Mouse (Mus musculus): ENCODE results near the gene Pum1. TPM values are rescaled to one million over a fixed set of nuclear protein-coding genes. Genes with fewer than 3 reads are reported as not detected.
"Not testable (repeated sequence)": the region's sequence is repeated elsewhere in the genome, so short reads cannot be mapped to it uniquely, and the experiment has no call there.

Pum1 gene
- polyA plus RNA-seq, 1 experiment from 2014 or later, result 106 TPM

DNA sequence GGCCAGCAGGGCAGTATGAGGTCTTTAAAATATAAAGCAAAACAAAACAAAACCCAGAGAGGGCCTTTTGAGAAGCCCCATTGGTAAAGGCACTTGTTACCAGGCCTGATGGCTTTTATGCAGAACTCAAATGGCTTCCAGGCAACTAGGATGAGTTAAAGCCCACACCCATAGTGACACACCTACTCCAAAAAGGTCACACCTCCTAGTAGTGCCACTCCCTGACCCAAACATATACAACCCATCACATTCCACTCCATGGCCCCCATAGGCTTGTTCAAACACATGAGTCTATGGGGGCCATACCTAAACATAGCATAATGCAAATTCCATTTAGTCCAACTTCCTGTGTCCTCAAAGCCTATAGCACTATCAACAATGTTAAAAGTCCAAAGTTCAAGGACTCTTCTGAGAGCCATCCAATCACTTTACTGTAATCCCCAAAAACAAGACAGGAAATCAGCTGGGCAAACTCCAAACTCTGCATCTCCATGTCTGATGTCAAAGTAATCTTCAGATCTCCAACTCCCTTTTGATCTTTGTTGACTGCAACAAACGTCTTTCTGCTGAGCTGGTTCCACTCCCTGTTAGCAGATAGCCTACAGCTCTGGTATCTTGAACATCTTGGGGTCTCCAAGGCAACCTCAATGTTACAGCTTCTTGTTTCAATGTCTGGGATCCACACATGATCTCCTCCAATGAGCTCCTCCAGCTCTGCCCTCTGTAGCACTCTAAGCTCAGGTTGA lies 5.1 kb upstream of the Pum1 start:
- Histone ChIP-seq H3K9ac (no peak overlapping the region), H3K9me3 (no peaks in the 10 kb centered on the region), H3K4me2 (replicated peaks) (no peak overlapping the region), H3K27me3 (replicated peaks) (no peaks in the 10 kb centered on the region), H3K4me3 (no peak overlapping the region), H3K4me1 (no peaks in the 10 kb centered on the region), H3K36me3 (no peaks in the 10 kb centered on the region), H3K27ac (no peak overlapping the region)
- 54% methylated on average over 1 of the region's 1 CpGs for WGBS
- ATAC-seq (ENCODE audit: low FRiP score, low read depth), result no peak

DNA sequence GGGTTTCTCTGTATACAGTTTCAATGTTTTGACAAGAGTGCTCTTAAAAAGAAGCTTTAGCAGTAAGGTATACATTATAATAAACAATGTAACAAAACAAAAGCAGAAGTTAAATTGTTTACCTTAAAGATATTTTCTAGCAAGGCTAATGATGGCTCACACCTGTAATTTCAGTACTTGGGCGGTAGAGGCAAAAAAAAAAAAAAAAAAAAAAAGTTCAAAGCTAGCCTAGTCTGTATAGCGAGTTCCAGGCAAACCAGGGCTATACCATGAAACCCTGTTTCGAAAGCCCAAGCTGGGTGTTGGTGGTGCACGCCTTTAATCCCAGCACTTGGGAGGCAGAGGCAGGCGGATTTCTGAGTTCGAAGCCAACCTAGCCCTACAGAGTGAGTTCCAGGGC lies 3.7 kb upstream of the Pum1 start:
- no peak for ATAC-seq (ENCODE audit: low FRiP score, low read depth)
- WGBS, result 94% methylated on average over 6 of the region's 6 CpGs
- Histone ChIP-seq H3K27ac (no peak overlapping the region), H3K4me2 (replicated peaks) (no peak overlapping the region), H3K4me1 (no peaks in the 10 kb centered on the region), H3K9me3 (no peaks in the 10 kb centered on the region), H3K36me3 (no peaks in the 10 kb centered on the region), H3K9ac (no peak overlapping the region), H3K4me3 (no peak overlapping the region), H3K27me3 (replicated peaks) (no peaks in the 10 kb centered on the region)

DNA sequence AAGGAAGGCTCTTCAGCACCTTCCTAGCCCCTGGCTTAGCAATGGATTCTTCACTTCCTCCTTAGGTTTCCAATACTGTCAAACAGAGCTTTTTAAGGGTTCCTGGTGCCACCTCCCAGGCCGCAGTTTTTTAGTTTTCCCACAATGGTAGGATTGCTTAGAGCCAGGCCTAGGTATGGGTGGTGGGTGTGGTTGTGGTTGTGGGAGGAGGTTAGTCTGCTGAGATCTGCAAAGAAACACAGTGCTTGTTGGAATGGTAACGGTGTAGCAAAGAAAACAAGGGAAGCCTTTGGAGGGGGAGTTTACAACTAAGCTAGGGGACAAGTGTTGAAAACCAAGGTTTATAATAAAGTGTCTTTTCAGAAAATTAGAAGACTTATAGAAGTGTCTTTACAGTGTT lies 3.0 kb upstream of the Pum1 start:
- no peak overlapping the region for H3K4me3 ChIP-seq
- no peaks in the 10 kb centered on the region for H3K27me3 ChIP-seq (replicated peaks)
- H3K36me3 ChIP-seq, result no peaks in the 10 kb centered on the region
- no peak for ATAC-seq (ENCODE audit: low FRiP score, low read depth)
- H3K9me3 ChIP-seq, result no peaks in the 10 kb centered on the region
- WGBS, result 79% methylated on average over 2 of the region's 2 CpGs
- H3K27ac ChIP-seq, result no peak overlapping the region
- H3K4me2 ChIP-seq (replicated peaks), result no peak overlapping the region
- H3K4me1 ChIP-seq, result peaks cover 5% of the 10 kb centered on the region
- H3K9ac ChIP-seq, result no peak overlapping the region

DNA sequence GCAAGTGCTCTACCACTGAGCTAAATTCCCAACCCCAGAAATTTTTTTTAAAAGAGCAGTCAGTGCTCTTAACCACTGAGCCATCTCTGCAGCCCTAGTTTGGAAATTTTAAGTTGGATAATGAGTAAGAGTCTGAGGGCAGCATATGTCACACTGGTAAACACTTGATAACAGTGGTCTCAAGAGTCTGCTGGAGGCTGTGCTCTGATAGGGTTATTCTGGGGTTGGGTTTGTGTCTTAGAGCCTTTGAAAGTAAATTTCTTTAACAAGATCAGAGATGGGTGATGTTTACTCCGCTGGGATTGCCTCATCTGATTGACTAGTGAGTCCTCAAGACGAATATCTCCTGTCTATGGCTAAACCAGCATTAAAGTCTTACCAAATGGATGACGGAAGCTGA lies 2.0 kb upstream of the Pum1 start:
- Histone ChIP-seq H3K4me3 (no peak overlapping the region), H3K4me1 (peaks cover 14% of the 10 kb centered on the region), H3K9me3 (no peaks in the 10 kb centered on the region), H3K9ac (no peak overlapping the region), H3K27ac (no peak overlapping the region), H3K36me3 (no peaks in the 10 kb centered on the region), H3K4me2 (replicated peaks) (no peak overlapping the region), H3K27me3 (replicated peaks) (no peaks in the 10 kb centered on the region)
- no peak for ATAC-seq (ENCODE audit: low FRiP score, low read depth)
- 96% methylated on average over 3 of the region's 3 CpGs for WGBS

DNA sequence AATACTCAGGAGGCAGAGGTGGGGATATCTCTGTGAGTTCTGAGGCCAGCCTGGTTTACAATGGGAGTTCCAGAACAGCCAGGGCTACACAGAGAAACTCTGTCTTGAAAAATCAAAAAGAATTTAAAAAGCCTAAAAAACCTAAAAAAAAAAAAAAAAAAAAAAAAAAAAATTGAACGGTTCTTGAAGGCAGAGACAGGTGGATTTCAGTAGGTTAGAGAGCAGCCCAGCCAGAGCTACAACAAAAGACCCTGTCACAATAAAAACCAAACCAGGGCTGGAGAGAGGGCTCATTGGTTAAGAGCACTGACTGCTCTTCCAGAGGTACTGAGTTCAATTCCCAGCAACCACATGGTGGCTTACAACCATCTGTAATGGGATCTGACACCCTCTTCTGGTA lies 816 bp upstream of the Pum1 start:
- H3K4me2 ChIP-seq (replicated peaks); H3K4me3 ChIP-seq: not testable (repeated sequence)
- 95% methylated on average over 1 of the region's 1 CpGs for WGBS

DNA sequence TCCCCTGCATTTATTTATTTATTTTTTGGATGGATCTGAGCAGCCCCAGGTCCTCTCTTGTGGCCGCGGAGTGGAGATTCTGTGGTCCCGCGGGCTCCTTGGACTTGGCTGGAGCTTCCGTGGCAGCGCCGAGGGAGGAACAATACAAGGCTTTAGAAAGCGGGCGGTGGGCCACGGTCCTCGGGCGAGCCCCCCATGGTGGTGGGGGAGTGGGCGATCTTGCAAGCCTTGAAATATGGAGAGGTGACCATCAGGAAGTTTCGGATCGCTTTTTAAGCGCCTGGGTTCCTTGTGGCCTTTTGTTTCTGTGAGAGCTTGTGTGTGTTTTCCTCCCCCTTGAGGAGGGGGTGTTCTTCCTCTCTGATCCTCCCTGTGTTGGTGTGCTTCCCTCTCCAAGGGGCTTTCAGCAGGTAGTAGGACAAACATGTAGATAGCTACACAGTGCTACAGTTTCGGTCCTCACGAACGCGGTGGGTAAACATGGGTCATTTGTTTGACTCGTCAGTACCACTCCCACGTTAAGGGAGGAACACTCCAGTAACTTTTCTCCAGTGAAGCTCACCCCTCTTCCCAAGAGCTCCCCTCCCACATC lies 785 bp downstream of the Pum1 start:
- peak overlapping the region; percentile 81 for H3K4me3 ChIP-seq
- peak overlapping the region; percentile 95 for H3K9ac ChIP-seq
- H3K36me3 ChIP-seq, result peaks cover 1% of the 10 kb centered on the region
- peak; percentile 60; the same call in 1 of the 2 replicates for ATAC-seq (ENCODE audit: low FRiP score, low read depth)
- H3K27me3 ChIP-seq (replicated peaks), result no peaks in the 10 kb centered on the region
- H3K4me1 ChIP-seq, result peaks cover 34% of the 10 kb centered on the region
- H3K4me2 ChIP-seq (replicated peaks), result peak overlapping the region; percentile 76
- WGBS, result under 1% methylated on average over 22 of the region's 22 CpGs
- peak overlapping the region; percentile 90 for H3K27ac ChIP-seq
- no peaks in the 10 kb centered on the region for H3K9me3 ChIP-seq

More for the DNA sequence above, 816 bp upstream of the Pum1 start:
- H3K4me1 ChIP-seq, result peaks cover 19% of the 10 kb centered on the region
- not testable (repeated sequence) for H3K9ac ChIP-seq; H3K27ac ChIP-seq; H3K9me3 ChIP-seq; H3K27me3 ChIP-seq (replicated peaks); H3K36me3 ChIP-seq; ATAC-seq (ENCODE audit: low FRiP score, low read depth)

DNA sequence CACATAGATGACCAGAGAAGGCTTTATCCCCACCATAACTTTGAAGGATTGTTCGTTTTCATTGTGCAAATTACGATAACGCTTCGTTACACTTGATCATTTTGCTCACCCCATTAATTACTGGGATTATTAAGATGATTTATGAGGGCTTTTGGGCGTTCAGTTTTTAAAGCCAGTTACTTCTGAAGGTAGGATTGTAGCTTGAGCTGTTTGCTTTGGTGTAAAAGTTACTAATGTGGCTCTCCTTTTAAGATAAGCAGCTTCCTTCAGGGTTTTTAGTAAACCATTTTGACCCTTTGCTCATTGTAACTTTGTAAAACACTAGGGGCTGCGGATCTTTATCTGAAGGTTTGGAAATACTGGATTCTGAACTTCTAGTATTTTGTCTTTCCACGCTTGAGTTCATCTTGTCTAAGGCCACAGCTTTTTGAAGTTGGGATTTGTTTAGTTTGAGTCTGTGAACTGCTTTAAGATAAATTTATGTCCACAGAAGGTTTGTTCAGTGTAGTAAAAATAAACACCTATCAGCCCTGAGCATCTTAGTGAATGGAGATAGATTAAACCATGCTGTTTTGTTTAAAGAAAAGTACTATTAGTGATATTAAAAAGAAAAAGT lies 1.4 kb downstream of the Pum1 start:
- Histone ChIP-seq H3K27me3 (replicated peaks) (no peaks in the 10 kb centered on the region), H3K9me3 (no peaks in the 10 kb centered on the region), H3K4me3 (peak overlapping the region; percentile 81), H3K9ac (peak overlapping the region; percentile 95), H3K27ac (no peak overlapping the region), H3K4me2 (replicated peaks) (peak overlapping the region; percentile 76), H3K4me1 (peaks cover 37% of the 10 kb centered on the region), H3K36me3 (peaks cover 5% of the 10 kb centered on the region)
- no peak for ATAC-seq (ENCODE audit: low FRiP score, low read depth)
- WGBS, result 7% methylated on average over 7 of the region's 7 CpGs

DNA sequence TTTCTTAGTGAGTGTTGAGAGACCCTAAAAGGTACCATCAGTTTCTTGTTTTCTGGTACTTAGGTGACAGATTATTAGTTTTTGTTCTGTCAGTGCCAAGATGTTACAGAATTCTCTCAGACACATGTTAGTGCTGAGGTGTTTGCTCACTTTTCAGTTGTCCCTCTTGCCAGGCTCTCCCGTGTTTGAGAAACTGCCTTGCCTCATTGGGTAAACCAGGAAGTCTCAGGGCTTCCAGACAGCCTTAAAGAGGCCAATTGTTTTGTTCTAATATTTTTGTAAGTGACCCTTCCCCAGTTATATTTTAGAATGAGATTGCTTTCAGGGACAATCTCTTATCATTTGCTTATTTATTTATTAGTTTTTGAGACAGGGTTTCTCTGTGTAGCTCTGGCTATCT lies 2.1 kb downstream of the Pum1 start:
- H3K4me2 ChIP-seq (replicated peaks), result peak overlapping the region; percentile 76
- H3K36me3 ChIP-seq, result peaks cover 5% of the 10 kb centered on the region
- H3K4me1 ChIP-seq, result peaks cover 37% of the 10 kb centered on the region
- H3K27ac ChIP-seq, result no peak overlapping the region
- peak overlapping the region; percentile 5; the same call in 1 of the 2 replicates for H3K4me3 ChIP-seq
- no peaks in the 10 kb centered on the region for H3K27me3 ChIP-seq (replicated peaks)
- no peak for ATAC-seq (ENCODE audit: low FRiP score, low read depth)
- no peak overlapping the region for H3K9ac ChIP-seq
- WGBS, result 30% methylated on average over 1 of the region's 1 CpGs
- H3K9me3 ChIP-seq, result no peaks in the 10 kb centered on the region

DNA sequence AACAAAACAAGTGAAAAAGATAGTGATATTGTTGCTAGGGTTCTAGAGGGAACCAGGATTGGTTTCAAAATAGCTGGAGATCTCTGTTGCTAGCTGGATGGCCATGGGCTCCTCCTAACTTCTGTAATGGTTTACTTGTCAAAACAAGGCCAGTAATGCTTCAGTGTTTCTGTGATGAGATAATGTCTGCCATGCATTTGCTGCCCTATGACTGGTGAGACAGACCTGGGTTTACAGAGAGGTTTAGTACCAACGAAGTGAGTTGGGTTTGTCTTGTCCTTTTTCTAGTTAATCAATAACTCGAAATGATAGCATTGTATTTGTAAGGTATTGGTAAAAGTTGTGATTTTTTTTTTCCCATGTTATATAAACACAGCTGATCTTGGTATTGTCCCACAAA lies 4.6 kb downstream of the Pum1 start:
- 45% methylated on average over 2 of the region's 2 CpGs for WGBS
- no peak overlapping the region for H3K27ac ChIP-seq
- no peak overlapping the region for H3K9ac ChIP-seq
- H3K27me3 ChIP-seq (replicated peaks), result no peaks in the 10 kb centered on the region
- peaks cover 30% of the 10 kb centered on the region for H3K36me3 ChIP-seq
- no peaks in the 10 kb centered on the region for H3K9me3 ChIP-seq
- no peak overlapping the region for H3K4me3 ChIP-seq
- peaks cover 37% of the 10 kb centered on the region for H3K4me1 ChIP-seq
- no peak for ATAC-seq (ENCODE audit: low FRiP score, low read depth)
- peak overlapping the region; percentile 27; the same call in 1 of the 2 replicates for H3K4me2 ChIP-seq (replicated peaks)

DNA sequence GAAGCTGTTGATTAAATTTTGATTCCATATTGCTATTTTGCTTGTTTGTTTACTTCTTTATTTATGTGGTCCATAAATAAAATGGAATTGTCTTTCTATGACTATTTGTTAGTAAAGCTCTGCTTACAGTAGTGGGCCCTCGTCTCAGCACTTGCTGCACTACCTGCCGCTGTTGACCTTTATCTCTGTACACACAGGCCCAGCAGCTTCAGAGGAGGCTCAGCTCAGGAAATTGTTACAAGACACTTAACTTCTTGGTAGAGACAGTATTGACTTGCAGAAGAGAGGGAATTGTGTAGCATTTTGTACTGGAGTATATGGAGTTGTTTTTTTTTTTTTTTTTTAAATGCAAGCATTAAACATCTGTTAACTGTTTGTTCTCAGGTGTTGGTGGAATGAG lies 5.4 kb downstream of the Pum1 start:
- Histone ChIP-seq H3K4me3 (no peak overlapping the region), H3K9me3 (no peaks in the 10 kb centered on the region), H3K4me1 (peaks cover 37% of the 10 kb centered on the region), H3K9ac (no peak overlapping the region), H3K36me3 (peaks cover 38% of the 10 kb centered on the region), H3K27ac (no peak overlapping the region), H3K27me3 (replicated peaks) (no peaks in the 10 kb centered on the region), H3K4me2 (replicated peaks) (0 out of 2 replicates have a peak overlapping the region, but pooled peaks have one; percentile 27)
- WGBS, result 72% methylated on average over 2 of the region's 2 CpGs
- ATAC-seq (ENCODE audit: low FRiP score, low read depth), result no peak

DNA sequence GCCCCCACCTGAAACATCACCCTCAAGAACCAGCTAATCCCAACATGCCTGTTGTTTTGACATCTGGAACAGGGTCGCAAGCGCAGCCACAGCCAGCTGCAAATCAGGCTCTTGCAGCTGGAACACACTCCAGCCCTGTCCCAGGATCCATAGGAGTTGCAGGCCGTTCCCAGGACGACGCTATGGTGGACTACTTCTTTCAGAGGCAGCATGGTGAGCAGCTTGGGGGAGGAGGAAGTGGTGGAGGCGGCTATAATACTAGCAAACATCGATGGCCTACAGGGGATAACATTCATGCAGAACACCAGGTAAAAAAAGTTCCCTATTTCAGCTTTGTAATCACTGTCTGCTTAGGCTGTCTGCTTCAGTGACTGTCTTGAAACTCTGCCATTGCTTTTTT lies 5.9 kb downstream of the Pum1 start:
- H3K9ac ChIP-seq, result no peak overlapping the region
- 69% methylated on average over 7 of the region's 7 CpGs for WGBS
- no peaks in the 10 kb centered on the region for H3K27me3 ChIP-seq (replicated peaks)
- ATAC-seq (ENCODE audit: low FRiP score, low read depth), result no peak
- no peak overlapping the region for H3K4me3 ChIP-seq
- H3K36me3 ChIP-seq, result peaks cover 41% of the 10 kb centered on the region
- H3K4me2 ChIP-seq (replicated peaks), result no peak overlapping the region
- H3K27ac ChIP-seq, result no peak overlapping the region
- peaks cover 37% of the 10 kb centered on the region for H3K4me1 ChIP-seq
- no peaks in the 10 kb centered on the region for H3K9me3 ChIP-seq

DNA sequence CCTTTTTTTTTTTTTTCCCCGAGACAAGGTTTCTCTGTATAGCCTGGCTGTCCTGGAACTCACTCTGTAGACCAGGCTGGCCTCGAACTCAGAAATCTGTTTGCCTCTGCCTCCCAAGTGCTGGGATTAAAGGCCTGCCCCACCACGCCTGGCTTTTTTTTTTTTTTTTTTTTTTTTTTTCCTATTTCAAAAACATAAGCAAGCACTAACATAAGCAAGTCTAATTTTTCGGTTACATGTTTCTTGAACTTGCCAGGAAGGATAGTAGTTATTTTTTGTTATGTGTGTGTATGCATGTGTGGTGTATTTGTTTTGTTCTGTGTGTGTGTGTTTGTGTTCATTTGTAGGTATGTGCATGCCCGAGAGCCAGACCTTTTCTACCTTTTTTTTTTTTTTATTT lies 6.9 kb downstream of the Pum1 start:
- 91% methylated on average over 5 of the region's 5 CpGs for WGBS
- H3K4me3 ChIP-seq; H3K9me3 ChIP-seq; H3K4me2 ChIP-seq (replicated peaks); H3K9ac ChIP-seq; H3K27ac ChIP-seq; H3K27me3 ChIP-seq (replicated peaks); ATAC-seq (ENCODE audit: low FRiP score, low read depth): not testable (repeated sequence)
- Histone ChIP-seq H3K36me3 (peaks cover 50% of the 10 kb centered on the region), H3K4me1 (peaks cover 32% of the 10 kb centered on the region)

All from neural tube, embryonic 12.5 days (tissue).